Mouse (Mus musculus): ENCODE data around the gene Slc51b.

GRCm38 (mm10) chr9:65419633-65420032, 3.1 kb downstream of the Slc51b start:
- TF ChIP-seq CTCF (IDR thresholded peaks at IDR 0.05; ENCODE audit: low read depth, low read length) (no peak), TAL1 (conservative IDR thresholded peaks at IDR 0.05; ENCODE audit: low read depth, low read length) (no peak)

All from G1E (cell line).